Mouse (Mus musculus): ENCODE measurements around the gene Pgk2. TPM values are rescaled to one million over a fixed set of nuclear protein-coding genes. Genes with fewer than 3 reads are reported as not detected.
"Not testable (repeated sequence)": the region's sequence is repeated elsewhere in the genome, so short reads cannot be mapped to it uniquely, and the experiment has no call there.

The Pgk2 gene
- polyA plus RNA-seq (2016; fragmentation: Nextera tagmentation; extraction: Ambion mirVana): not detected in 2 replicates

DNA sequence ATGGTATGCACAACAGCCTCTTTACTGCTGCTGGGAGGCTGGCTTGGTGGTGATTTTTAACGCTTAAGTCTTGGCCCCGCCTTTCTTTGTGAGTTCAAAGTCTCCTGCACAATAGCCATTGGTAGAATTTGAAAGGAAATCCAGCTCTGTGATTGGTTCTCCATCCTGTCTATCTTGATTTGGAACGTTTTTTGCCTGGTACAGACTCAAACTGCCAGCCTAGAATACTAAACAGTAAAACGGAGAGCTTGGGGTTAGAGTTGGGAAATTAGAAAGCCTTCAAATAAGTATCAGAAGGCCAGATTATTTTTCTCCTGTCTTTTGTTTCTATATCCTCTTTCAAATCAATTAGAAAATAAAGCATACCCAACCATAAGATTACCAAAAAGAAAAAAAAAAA is at the start of gene Pgk2:
Gene Pgk2 (minus strand): TSS at position 101 of the 400 bp plus-strand sequence.
- H3K4me2 ChIP-seq: no peak within 1 kb of the TSS
- H3K36me3 ChIP-seq (replicated peaks): no peaks in the 10 kb centered on the region
- H3K27me3 ChIP-seq: no peaks in the 10 kb centered on the region
- WGBS: 70% methylated on average over 4 of the region's 4 CpGs
- no peak within 1 kb of the TSS for H3K4me3 ChIP-seq (replicated peaks)
- H3K9me3 ChIP-seq: no peaks in the 10 kb centered on the region
- no peak within 1 kb of the TSS for H3K27ac ChIP-seq
- H3K4me1 ChIP-seq: no peaks in the 10 kb centered on the region
- no peak for ATAC-seq (ENCODE audit: low FRiP score)
- no peak within 1 kb of the TSS for H3K9ac ChIP-seq

DNA sequence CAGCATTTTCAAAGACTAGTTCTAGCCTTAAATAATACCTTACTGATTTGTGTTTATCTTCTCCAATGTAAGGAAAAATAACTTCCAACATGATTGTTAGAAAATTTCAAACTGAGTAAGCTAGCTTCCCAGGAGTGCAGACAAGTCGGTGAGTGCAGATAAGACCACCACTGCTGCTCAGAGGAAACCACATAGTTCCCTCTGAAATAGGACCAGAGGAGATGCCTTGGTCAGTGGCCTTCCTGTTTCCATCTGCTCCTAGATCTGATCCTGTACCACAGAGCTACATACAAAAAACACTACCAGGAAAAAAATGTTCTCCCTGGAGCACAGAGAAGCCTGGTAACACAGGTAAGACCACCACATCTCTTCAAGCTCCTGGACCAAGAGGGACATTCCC is 44.0 kb upstream of the Pgk2 start:
- H3K9ac ChIP-seq: no peak overlapping the region
- no peaks in the 10 kb centered on the region for H3K9me3 ChIP-seq
- no peak overlapping the region for H3K4me2 ChIP-seq
- no peak overlapping the region for H3K4me3 ChIP-seq (replicated peaks)
- no peaks in the 10 kb centered on the region for H3K36me3 ChIP-seq (replicated peaks)
- ATAC-seq (ENCODE audit: low FRiP score): no peak
- H3K27me3 ChIP-seq: no peaks in the 10 kb centered on the region
- H3K4me1 ChIP-seq: no peaks in the 10 kb centered on the region
- 84% methylated on average over 1 of the region's 1 CpGs for WGBS
- H3K27ac ChIP-seq: no peak overlapping the region

DNA sequence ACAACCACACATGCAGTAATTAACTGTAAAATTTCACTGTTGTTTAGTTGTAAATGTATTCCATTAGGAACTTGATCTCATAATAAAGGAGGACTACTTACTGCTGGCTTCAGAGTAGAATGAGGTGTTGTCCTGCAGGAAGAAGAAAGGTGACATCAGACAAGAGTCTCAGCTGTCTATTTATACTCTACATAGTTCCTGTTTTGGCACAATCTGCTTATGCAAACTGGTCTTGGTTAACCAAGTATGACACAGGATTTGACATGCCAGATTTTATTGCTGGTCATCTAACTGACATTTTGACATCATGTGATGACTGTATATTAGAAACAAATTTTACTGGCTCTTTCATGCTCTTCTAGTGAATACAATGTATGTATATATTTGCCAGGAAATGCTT is 33.7 kb upstream of the Pgk2 start, which contains the start of gene Crisp3:
Gene Crisp3 (minus strand): TSS at position 154 of the 400 bp plus-strand sequence.
- Histone ChIP-seq H3K9me3 (no peaks in the 10 kb centered on the region), H3K27me3 (no peaks in the 10 kb centered on the region), H3K9ac (no peak within 1 kb of the TSS), H3K4me2 (no peak within 1 kb of the TSS), H3K4me1 (no peaks in the 10 kb centered on the region), H3K27ac (no peak within 1 kb of the TSS), H3K4me3 (replicated peaks) (no peak within 1 kb of the TSS), H3K36me3 (replicated peaks) (no peaks in the 10 kb centered on the region)
- no peak for ATAC-seq (ENCODE audit: low FRiP score)

DNA sequence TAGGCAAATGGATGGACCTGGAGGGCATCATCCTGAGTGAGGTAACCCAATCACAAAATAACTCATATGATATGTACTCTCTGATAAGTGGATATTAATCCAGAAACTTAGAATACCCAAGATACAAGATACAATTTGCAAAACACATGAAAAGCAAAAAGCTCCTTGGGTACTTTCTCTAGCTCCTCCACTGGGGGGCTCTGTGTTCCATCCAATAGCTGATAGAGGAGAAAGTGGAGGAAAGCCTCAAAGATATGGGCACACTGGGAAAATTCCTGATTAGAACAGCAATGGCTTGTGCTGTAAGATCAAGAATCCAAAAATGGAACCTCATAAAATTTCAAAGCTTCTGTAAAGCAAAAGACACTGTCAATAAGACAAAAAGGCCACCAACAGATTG is 6.6 kb downstream of the Pgk2 start:
- H3K9me3 ChIP-seq; H3K4me3 ChIP-seq (replicated peaks); H3K4me2 ChIP-seq; H3K27ac ChIP-seq; ATAC-seq (ENCODE audit: low FRiP score); H3K4me1 ChIP-seq; H3K27me3 ChIP-seq; H3K36me3 ChIP-seq (replicated peaks); H3K9ac ChIP-seq: not testable (repeated sequence)

DNA sequence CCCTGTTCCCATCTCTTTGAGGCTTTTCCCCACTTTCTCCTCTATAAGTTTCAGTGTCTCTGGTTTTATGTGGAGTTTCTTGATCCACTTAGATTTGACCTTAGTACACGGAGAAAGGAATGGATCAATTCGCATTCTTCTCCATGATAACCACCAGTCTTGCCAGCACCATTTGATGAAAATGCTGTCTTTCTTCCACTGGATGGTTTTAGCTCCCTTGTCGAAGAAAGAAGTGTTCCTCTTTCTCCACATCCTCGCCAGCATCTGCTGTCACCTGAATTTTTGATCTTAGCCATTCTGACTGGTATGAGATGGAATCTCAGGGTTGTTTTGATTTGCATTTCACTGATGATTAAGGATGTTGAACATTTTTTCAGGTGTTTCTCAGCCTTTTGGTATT is 18.2 kb downstream of the Pgk2 start:
- not testable (repeated sequence) for H3K27me3 ChIP-seq; H3K9ac ChIP-seq; H3K9me3 ChIP-seq; H3K4me2 ChIP-seq; H3K4me1 ChIP-seq; H3K27ac ChIP-seq; H3K36me3 ChIP-seq (replicated peaks); ATAC-seq (ENCODE audit: low FRiP score); H3K4me3 ChIP-seq (replicated peaks)
- WGBS: 85% methylated on average over 4 of the region's 4 CpGs

DNA sequence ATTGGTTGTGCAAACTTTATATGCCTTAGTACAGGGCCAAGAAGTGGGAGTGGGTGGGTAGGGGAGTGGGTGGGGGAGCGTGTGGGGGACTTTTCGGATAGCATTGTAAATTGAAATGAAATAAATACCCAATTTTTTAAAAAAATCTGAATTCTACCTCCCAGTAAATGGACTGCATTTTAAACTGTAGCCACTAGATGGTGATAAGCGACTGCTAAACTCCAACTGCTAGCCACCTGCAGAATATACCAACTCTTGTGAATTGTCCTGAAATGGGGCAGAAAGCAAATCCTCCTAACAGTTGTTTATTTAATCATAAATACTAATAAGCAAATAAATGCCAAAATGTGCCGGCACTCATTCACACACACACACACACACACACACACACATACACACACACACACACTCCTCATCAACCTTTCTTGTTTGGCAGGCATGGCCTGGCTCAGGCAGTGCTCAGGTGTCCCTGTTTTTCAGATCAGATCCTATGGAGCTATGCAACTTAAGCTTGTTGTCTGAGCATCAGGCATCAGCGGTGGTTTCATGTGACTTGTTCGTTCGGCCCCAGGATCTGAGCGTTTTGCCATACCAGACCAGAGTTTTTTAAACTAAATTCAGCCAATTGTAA is 50.6 kb downstream of the Pgk2 start:
- not testable (repeated sequence) for H3K27me3 ChIP-seq; H3K4me3 ChIP-seq (replicated peaks); H3K9ac ChIP-seq; H3K4me1 ChIP-seq; H3K27ac ChIP-seq; H3K36me3 ChIP-seq (replicated peaks); H3K4me2 ChIP-seq; H3K9me3 ChIP-seq
- 44% methylated on average over 8 of the region's 8 CpGs for WGBS
- ATAC-seq (ENCODE audit: low FRiP score): peak; percentile 64; the same call in 1 of the 2 replicates

Other genes starting within 250 kb of the Pgk2 start
- gene AC192777.2, start 113.2 kb downstream of the Pgk2 start, polyA plus RNA-seq (2016; fragmentation: Nextera tagmentation; extraction: Ambion mirVana): not detected in 2 replicates
- gene Crisp3, start 33.6 kb upstream of the Pgk2 start, polyA plus RNA-seq (2016; fragmentation: Nextera tagmentation; extraction: Ambion mirVana): not detected in 2 replicates
- not detected in 2 replicates for gene Crisp1, start 110.6 kb upstream of the Pgk2 start, polyA plus RNA-seq (2016; fragmentation: Nextera tagmentation; extraction: Ambion mirVana)